Mouse (Mus musculus): ENCODE results near the gene Hoxb5.

DNA sequence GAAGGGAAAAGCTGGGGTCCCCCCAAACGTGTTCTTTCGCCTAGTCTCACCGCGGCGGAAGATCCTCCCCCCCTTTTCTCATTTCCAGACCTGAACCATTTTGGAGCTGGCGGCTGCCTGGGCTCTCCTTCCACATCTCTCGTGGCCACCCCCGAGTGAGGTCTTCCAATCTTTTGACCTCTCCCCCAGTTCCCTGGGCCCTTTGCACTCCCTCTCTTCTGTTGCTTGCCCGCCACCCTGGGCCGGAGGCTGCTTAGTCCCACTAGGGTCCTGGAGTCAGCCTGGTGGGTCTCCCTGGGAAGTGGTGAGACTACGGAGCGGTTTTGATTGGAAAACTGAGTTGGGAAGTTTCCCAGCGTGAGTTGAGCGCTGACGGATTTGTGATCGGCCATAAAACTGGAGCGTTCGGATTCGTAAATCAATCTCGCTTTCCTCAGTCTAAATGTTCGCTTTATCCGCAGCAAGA, 22.6 kb downstream of the Hoxb5 start:
- TF ChIP-seq CTCF (IDR thresholded peaks at IDR 0.05; ENCODE audit: low read depth, low read length) (no peak), POLR2A (IDR thresholded peaks at IDR 0.05; ENCODE audit: extremely low read depth, insufficient read depth, low read length) (no peak)
